Mouse (Mus musculus): ENCODE results near the gene Neo1. TPM values are rescaled to one million over a fixed set of nuclear protein-coding genes. Genes with fewer than 3 reads are reported as not detected.

The Neo1 gene
- polyA plus RNA-seq, 1 experiment from 2014 or later = 11.5 TPM

DNA sequence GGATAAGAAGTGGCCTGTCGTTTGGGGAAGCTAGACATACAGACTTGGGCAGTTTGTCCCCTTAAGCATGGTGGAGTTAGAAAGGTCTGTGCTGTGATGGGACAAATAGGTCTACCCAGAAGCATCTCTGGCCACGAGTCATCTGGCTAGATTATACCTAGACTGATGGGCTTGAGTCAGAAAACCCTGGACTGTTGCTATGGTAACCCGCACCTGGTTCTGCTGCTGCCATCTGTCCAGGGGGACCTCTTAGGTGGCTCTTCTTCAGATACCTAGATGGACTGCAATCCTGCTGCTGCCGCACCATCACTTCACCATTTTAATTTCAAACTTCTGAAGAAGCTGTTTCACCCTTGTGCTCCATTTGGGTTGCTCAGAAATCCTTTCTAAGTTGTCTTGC, 34.0 kb upstream of the Neo1 start:
- Histone ChIP-seq H3K4me2 (replicated peaks; ENCODE audit: low read depth) (no peak overlapping the region), H3K27ac (replicated peaks) (no peak overlapping the region), H3K27me3 (ENCODE audit: control insufficient read depth, insufficient read depth, low read length) (no peaks in the 10 kb centered on the region), H3K4me3 (ENCODE audit: low read depth, low read length) (no peak overlapping the region), H3K9ac (ENCODE audit: low read length) (no peak overlapping the region), H3K4me1 (replicated peaks; ENCODE audit: control insufficient read depth, insufficient read depth) (no peaks in the 10 kb centered on the region), H3K9me3 (ENCODE audit: control insufficient read depth, low read length) (no peaks in the 10 kb centered on the region), H3K36me3 (ENCODE audit: control insufficient read depth, insufficient read depth, low read length) (no peaks in the 10 kb centered on the region)
- WGBS = 83% methylated on average over 4 of the region's 4 CpGs
- DNase-seq (ENCODE audit: low spot score) (no peak), ATAC-seq (ENCODE audit: low FRiP score, low TSS enrichment) (no peak)
- no peak for TF ChIP-seq EP300 (optimal IDR thresholded peaks at IDR 0.05)
- no peak for TF ChIP-seq CTCF (IDR thresholded peaks at IDR 0.05; ENCODE audit: low read depth)

DNA sequence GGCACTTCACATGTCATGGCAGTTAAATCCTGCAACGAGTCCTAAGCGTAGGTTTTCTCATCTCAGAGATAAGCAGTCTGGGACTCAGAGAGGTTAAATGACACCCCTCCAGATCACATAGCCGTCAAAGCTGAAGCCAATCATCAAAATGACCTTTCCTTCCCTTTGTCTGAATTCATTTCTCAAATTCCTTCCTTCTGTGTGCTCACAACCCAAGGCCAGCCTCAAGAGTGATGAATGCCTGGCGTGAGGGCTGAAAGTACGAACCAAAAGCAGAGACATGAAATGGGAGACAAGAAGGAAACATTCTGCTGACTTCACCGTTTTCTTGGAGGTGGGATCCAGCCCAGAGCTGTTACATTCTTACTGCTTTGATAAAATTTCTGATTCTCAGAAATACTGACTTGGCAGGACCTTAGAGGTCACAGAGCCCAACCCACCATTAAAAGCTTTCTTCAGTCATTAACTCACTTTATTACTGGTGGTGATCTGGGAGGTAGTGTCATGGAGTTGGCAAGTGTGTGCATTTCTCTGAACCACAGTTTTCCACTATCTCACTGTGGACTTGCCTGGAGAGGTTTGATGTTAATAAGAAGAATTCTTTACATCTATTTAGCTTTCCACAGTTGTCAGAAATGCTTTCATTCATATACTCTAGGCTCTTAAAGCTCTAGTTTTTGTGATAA, 29.5 kb upstream of the Neo1 start:
- Histone ChIP-seq H3K9me3 (ENCODE audit: control insufficient read depth, low read length) (no peaks in the 10 kb centered on the region), H3K9ac (ENCODE audit: low read length) (no peak overlapping the region), H3K36me3 (ENCODE audit: control insufficient read depth, insufficient read depth, low read length) (no peaks in the 10 kb centered on the region), H3K4me2 (replicated peaks; ENCODE audit: low read depth) (no peak overlapping the region), H3K27ac (replicated peaks) (no peak overlapping the region), H3K4me3 (ENCODE audit: low read depth, low read length) (no peak overlapping the region), H3K27me3 (ENCODE audit: control insufficient read depth, insufficient read depth, low read length) (no peaks in the 10 kb centered on the region), H3K4me1 (replicated peaks; ENCODE audit: control insufficient read depth, insufficient read depth) (no peaks in the 10 kb centered on the region)
- no peak for ATAC-seq (ENCODE audit: low FRiP score, low TSS enrichment)
- no peak for DNase-seq (ENCODE audit: low spot score)
- 45% methylated on average over 6 of the region's 6 CpGs for WGBS
- TF ChIP-seq EP300 (optimal IDR thresholded peaks at IDR 0.05) (no peak), CTCF (IDR thresholded peaks at IDR 0.05; ENCODE audit: low read depth) (no peak)

DNA sequence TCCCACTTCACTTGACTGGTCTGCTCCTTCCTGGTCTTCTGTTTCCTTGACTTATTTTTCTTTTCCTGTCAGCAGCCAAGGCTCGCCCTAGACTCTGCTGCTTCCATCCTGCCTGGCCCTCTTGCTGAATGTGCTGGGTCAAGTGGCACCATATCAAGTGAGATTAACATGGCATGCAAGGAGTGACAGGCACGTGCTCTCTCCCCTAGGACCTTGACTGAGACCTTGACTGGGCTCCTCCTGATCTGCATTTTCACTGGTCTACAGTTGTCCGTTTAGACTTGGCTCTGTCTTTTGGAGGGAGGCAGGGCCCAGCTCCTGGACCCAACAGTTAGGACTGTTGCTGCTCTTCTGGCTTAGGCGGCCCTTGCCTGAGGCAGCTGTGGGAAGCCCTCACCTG, 26.2 kb upstream of the Neo1 start:
- ATAC-seq (ENCODE audit: low FRiP score, low TSS enrichment) = no peak
- WGBS = 65% methylated on average over 4 of the region's 4 CpGs
- TF ChIP-seq EP300 (optimal IDR thresholded peaks at IDR 0.05) (no peak), CTCF (IDR thresholded peaks at IDR 0.05; ENCODE audit: low read depth) (no peak)
- DNase-seq (ENCODE audit: low spot score) = no peak
- no peak overlapping the region for H3K4me3 ChIP-seq (ENCODE audit: low read depth, low read length)
- H3K9me3 ChIP-seq (ENCODE audit: control insufficient read depth, low read length) = no peaks in the 10 kb centered on the region
- H3K4me1 ChIP-seq (replicated peaks; ENCODE audit: control insufficient read depth, insufficient read depth) = no peaks in the 10 kb centered on the region
- no peaks in the 10 kb centered on the region for H3K36me3 ChIP-seq (ENCODE audit: control insufficient read depth, insufficient read depth, low read length)
- no peak overlapping the region for H3K27ac ChIP-seq (replicated peaks)
- H3K9ac ChIP-seq (ENCODE audit: low read length) = no peak overlapping the region
- H3K4me2 ChIP-seq (replicated peaks; ENCODE audit: low read depth) = no peak overlapping the region
- H3K27me3 ChIP-seq (ENCODE audit: control insufficient read depth, insufficient read depth, low read length) = no peaks in the 10 kb centered on the region

DNA sequence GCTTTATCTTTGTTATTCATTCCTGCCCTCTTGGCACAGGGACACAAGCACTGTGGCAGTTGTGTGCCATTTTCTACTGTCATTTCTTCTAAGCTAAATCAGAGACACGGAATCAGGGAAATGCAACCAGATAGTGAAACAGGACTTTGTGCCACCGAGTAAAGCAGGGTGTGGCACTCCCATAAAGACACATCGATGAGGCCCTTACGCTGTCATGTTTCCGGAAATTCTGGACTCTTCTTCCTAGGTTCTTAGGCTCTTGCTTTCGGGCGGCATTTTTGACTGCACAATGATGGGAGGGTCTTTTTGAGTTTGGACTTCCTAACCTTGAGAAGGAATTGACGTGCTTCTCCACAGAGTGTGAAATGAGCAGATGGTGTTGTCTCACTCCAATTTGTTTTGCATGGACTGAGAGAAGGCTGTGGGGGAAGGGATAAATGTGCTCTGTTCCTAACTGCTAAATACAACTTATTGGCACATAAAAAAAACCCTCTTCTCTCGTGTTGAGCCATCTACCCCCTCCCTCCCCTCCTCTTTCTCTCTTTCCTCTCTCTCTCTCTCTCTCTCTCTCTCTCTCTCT, 23.9 kb upstream of the Neo1 start:
- Histone ChIP-seq H3K36me3 (ENCODE audit: control insufficient read depth, insufficient read depth, low read length) (no peaks in the 10 kb centered on the region), H3K9ac (ENCODE audit: low read length) (no peak overlapping the region), H3K9me3 (ENCODE audit: control insufficient read depth, low read length) (no peaks in the 10 kb centered on the region), H3K27ac (replicated peaks) (no peak overlapping the region), H3K27me3 (ENCODE audit: control insufficient read depth, insufficient read depth, low read length) (no peaks in the 10 kb centered on the region), H3K4me1 (replicated peaks; ENCODE audit: control insufficient read depth, insufficient read depth) (no peaks in the 10 kb centered on the region), H3K4me2 (replicated peaks; ENCODE audit: low read depth) (no peak overlapping the region), H3K4me3 (ENCODE audit: low read depth, low read length) (no peak overlapping the region)
- ATAC-seq (ENCODE audit: low FRiP score, low TSS enrichment) (no peak), DNase-seq (ENCODE audit: low spot score) (no peak)
- no peak for TF ChIP-seq CTCF (IDR thresholded peaks at IDR 0.05; ENCODE audit: low read depth)
- TF ChIP-seq EP300 (optimal IDR thresholded peaks at IDR 0.05) = no peak
- 78% methylated on average over 9 of the region's 9 CpGs for WGBS

DNA sequence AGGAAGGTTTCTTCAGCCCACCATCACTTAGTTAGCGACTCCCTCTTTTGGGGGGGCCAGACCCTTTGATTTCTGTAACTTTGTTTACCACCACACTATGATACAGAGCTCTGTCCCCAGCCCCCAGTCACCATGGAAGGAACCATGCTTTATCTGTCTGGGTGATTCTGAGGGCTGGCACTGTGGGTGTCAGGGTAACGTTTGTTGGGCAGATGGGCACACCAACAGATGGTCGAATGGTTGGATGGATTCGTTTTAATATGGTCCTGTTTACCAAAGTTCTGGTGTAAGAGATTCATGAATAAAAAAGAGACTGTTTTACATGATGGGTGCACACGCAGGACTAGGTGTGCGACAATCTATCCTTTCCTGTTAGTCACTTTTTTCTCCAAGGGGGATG, 22.9 kb upstream of the Neo1 start:
- H3K9me3 ChIP-seq (ENCODE audit: control insufficient read depth, low read length) = no peaks in the 10 kb centered on the region
- no peak overlapping the region for H3K27ac ChIP-seq (replicated peaks)
- H3K27me3 ChIP-seq (ENCODE audit: control insufficient read depth, insufficient read depth, low read length) = no peaks in the 10 kb centered on the region
- H3K4me3 ChIP-seq (ENCODE audit: low read depth, low read length) = no peak overlapping the region
- no peak for ATAC-seq (ENCODE audit: low FRiP score, low TSS enrichment)
- no peaks in the 10 kb centered on the region for H3K36me3 ChIP-seq (ENCODE audit: control insufficient read depth, insufficient read depth, low read length)
- no peak overlapping the region for H3K4me2 ChIP-seq (replicated peaks; ENCODE audit: low read depth)
- no peak overlapping the region for H3K9ac ChIP-seq (ENCODE audit: low read length)
- H3K4me1 ChIP-seq (replicated peaks; ENCODE audit: control insufficient read depth, insufficient read depth) = no peaks in the 10 kb centered on the region
- TF ChIP-seq CTCF (IDR thresholded peaks at IDR 0.05; ENCODE audit: low read depth) (no peak), EP300 (optimal IDR thresholded peaks at IDR 0.05) (no peak)
- 87% methylated on average over 6 of the region's 6 CpGs for WGBS
- DNase-seq (ENCODE audit: low spot score) = no peak

DNA sequence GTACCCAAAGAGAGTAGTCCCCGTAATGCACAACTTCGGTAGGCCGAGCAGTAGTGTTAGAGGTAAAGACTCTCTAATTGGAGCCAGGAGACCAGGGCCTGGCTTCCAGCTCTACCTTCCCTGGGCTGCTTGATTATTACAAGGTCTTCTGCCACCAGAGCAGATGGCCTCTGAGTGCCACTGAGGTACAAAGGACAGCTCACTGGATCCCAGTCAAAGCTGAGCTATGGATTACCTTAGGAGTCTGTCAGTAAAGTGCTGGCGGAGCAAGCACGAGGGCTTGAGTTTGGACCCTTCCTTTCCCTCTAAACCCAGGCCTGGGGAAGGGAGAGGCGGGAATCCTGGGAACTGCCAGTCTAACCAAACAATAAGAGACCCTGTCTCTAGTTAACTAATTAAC, 21.8 kb upstream of the Neo1 start:
- no peaks in the 10 kb centered on the region for H3K36me3 ChIP-seq (ENCODE audit: control insufficient read depth, insufficient read depth, low read length)
- 89% methylated on average over 6 of the region's 6 CpGs for WGBS
- no peak for ATAC-seq (ENCODE audit: low FRiP score, low TSS enrichment)
- H3K9ac ChIP-seq (ENCODE audit: low read length) = no peak overlapping the region
- H3K27me3 ChIP-seq (ENCODE audit: control insufficient read depth, insufficient read depth, low read length) = no peaks in the 10 kb centered on the region
- H3K9me3 ChIP-seq (ENCODE audit: control insufficient read depth, low read length) = no peaks in the 10 kb centered on the region
- H3K4me1 ChIP-seq (replicated peaks; ENCODE audit: control insufficient read depth, insufficient read depth) = no peaks in the 10 kb centered on the region
- no peak overlapping the region for H3K4me2 ChIP-seq (replicated peaks; ENCODE audit: low read depth)
- no peak overlapping the region for H3K4me3 ChIP-seq (ENCODE audit: low read depth, low read length)
- TF ChIP-seq CTCF (IDR thresholded peaks at IDR 0.05; ENCODE audit: low read depth) (no peak), EP300 (optimal IDR thresholded peaks at IDR 0.05) (no peak)
- H3K27ac ChIP-seq (replicated peaks) = no peak overlapping the region
- DNase-seq (ENCODE audit: low spot score) = no peak

Data from stomach, postnatal 0 days (tissue).